Mouse (Mus musculus) heart, embryonic 10.5 days (tissue): ENCODE results near the gene Gnb1. TPM values are rescaled to one million over a fixed set of nuclear protein-coding genes. Genes with fewer than 3 reads are reported as not detected.

Experiments
- DNase-seq: peaks from one replicate; pipeline ENCODE4 v3.0.0-alpha.2; 2017; ENCODE audit warnings: low spot score
- H3K27ac ChIP-seq: fragments of 300-500 bp; sonication (generic); 2 replicates; pipeline ENCODE4 v1.5.1; 2016; ENCODE audit warnings: mild to moderate bottlenecking
- H3K27me3 ChIP-seq: fragments of 300-500 bp; sonication (generic); 2 replicates; pipeline ENCODE4 v1.6.1; 2016; ENCODE audit warnings: mild to moderate bottlenecking; ENCODE audit not compliant: poor library complexity, insufficient read depth, severe bottlenecking
- H3K36me3 ChIP-seq: fragments of 300-500 bp; sonication (generic); 2 replicates; pipeline ENCODE4 v1.6.1; 2016; ENCODE audit warnings: mild to moderate bottlenecking, moderate library complexity
- H3K4me1 ChIP-seq: fragments of 300-500 bp; sonication (generic); 2 replicates; pipeline ENCODE4 v1.6.1; 2016; ENCODE audit warnings: mild to moderate bottlenecking
- H3K4me3 ChIP-seq: fragments of 300-500 bp; sonication (generic); 2 replicates; pipeline ENCODE4 v1.5.1; 2016; ENCODE audit warnings: mild to moderate bottlenecking, moderate library complexity
- H3K9me3 ChIP-seq: fragments of 300-500 bp; sonication (generic); 2 replicates; pipeline ENCODE4 v1.6.1; 2016; ENCODE audit warnings: mild to moderate bottlenecking, moderate library complexity
- WGBS: fragments of 180-500 bp; shearing (Covaris S2); methylation state at CpG from one replicate; pipeline ENCODE4 v1.1.7; 2016; 5-methylcytosine and 5-hydroxymethylcytosine counted together
- polyA plus RNA-seq: library from polyadenylated mRNA; unstranded; fragments of >200 nt; fragmentation: Nextera tagmentation; extraction: Ambion mirVana; gene quantifications from 2 replicates; pipeline ENCODE4 v1.2.1, GENCODE M21; 2016

The Gnb1 gene
- polyA plus RNA-seq, result 416 and 440 TPM in 2 replicates

- peak within 1 kb of the TSS; percentile 100 for H3K27ac ChIP-seq
- peaks cover 58% of the 10 kb centered on the region for H3K4me1 ChIP-seq
- under 1% methylated on average over 53 of the region's 60 CpGs for WGBS
Observed at GRCm38 (mm10) chr4:155490990-155491504, at the start of gene Gnb1. Gnb1 (plus strand) TSS chr4:155491361.

GRCm38 (mm10) chr4:155442808-155443207, 48.4 kb upstream of the Gnb1 start:
- no peak overlapping the region for H3K4me3 ChIP-seq
- no peaks in the 10 kb centered on the region for H3K27me3 ChIP-seq
- WGBS, result 66% methylated on average over 3 of the region's 3 CpGs
- no peaks in the 10 kb centered on the region for H3K9me3 ChIP-seq
- no peaks in the 10 kb centered on the region for H3K36me3 ChIP-seq
- no peak overlapping the region for H3K27ac ChIP-seq
- no peaks in the 10 kb centered on the region for H3K4me1 ChIP-seq
- DNase-seq, result no peak

More at GRCm38 (mm10) chr4:155490990-155491504, at the start of gene Gnb1:
- no peaks in the 10 kb centered on the region for H3K27me3 ChIP-seq
- peak; percentile 91 for DNase-seq
- H3K4me3 ChIP-seq, result peak within 1 kb of the TSS; percentile 100
- H3K36me3 ChIP-seq, result no peaks in the 10 kb centered on the region
- no peaks in the 10 kb centered on the region for H3K9me3 ChIP-seq

- no peaks in the 10 kb centered on the region for H3K36me3 ChIP-seq
- 35% methylated on average over 10 of the region's 10 CpGs for WGBS
- peaks cover 4% of the 10 kb centered on the region for H3K4me1 ChIP-seq
- H3K4me3 ChIP-seq, result no peak overlapping the region
- DNase-seq, result no peak
- no peaks in the 10 kb centered on the region for H3K9me3 ChIP-seq
- no peak overlapping the region for H3K27ac ChIP-seq
- no peaks in the 10 kb centered on the region for H3K27me3 ChIP-seq
Observed at GRCm38 (mm10) chr4:155451597-155451996, 39.6 kb upstream of the Gnb1 start.

- H3K9me3 ChIP-seq, result no peaks in the 10 kb centered on the region
- no peaks in the 10 kb centered on the region for H3K36me3 ChIP-seq
- DNase-seq, result no peak
- H3K4me1 ChIP-seq, result no peaks in the 10 kb centered on the region
- peaks cover 25% of the 10 kb centered on the region for H3K27me3 ChIP-seq
- no peak overlapping the region for H3K27ac ChIP-seq
- 74% methylated on average over 5 of the region's 5 CpGs for WGBS
- no peak overlapping the region for H3K4me3 ChIP-seq
Observed at GRCm38 (mm10) chr4:155458575-155458974, 32.6 kb upstream of the Gnb1 start.

- Histone ChIP-seq H3K27me3 (peaks cover 54% of the 10 kb centered on the region), H3K27ac (no peak overlapping the region), H3K4me3 (no peak overlapping the region), H3K36me3 (no peaks in the 10 kb centered on the region), H3K4me1 (no peaks in the 10 kb centered on the region), H3K9me3 (no peaks in the 10 kb centered on the region)
- 74% methylated on average over 13 of the region's 13 CpGs for WGBS
- DNase-seq, result no peak
Observed at GRCm38 (mm10) chr4:155463050-155463449, 28.1 kb upstream of the Gnb1 start.

- WGBS, result 78% methylated on average over 6 of the region's 6 CpGs
- H3K4me3 ChIP-seq, result no peak overlapping the region
- no peaks in the 10 kb centered on the region for H3K4me1 ChIP-seq
- no peaks in the 10 kb centered on the region for H3K36me3 ChIP-seq
- H3K27ac ChIP-seq, result no peak overlapping the region
- peaks cover 59% of the 10 kb centered on the region for H3K27me3 ChIP-seq
- no peaks in the 10 kb centered on the region for H3K9me3 ChIP-seq
- DNase-seq, result no peak
Observed at GRCm38 (mm10) chr4:155463611-155464010, 27.6 kb upstream of the Gnb1 start.

GRCm38 (mm10) chr4:155464061-155464460, 27.1 kb upstream of the Gnb1 start:
- Histone ChIP-seq H3K27ac (no peak overlapping the region), H3K9me3 (no peaks in the 10 kb centered on the region), H3K4me3 (no peak overlapping the region), H3K27me3 (peaks cover 63% of the 10 kb centered on the region), H3K4me1 (peaks cover 4% of the 10 kb centered on the region), H3K36me3 (no peaks in the 10 kb centered on the region)
- no peak for DNase-seq
- 80% methylated on average over 4 of the region's 4 CpGs for WGBS

- WGBS, result 79% methylated on average over 6 of the region's 6 CpGs
Observed at GRCm38 (mm10) chr4:155465607-155466006, 25.6 kb upstream of the Gnb1 start.

GRCm38 (mm10) chr4:155466080-155466479, 25.1 kb upstream of the Gnb1 start:
- Histone ChIP-seq H3K27me3 (peaks cover 72% of the 10 kb centered on the region), H3K4me1 (peaks cover 11% of the 10 kb centered on the region), H3K27ac (no peak overlapping the region), H3K4me3 (no peak overlapping the region), H3K36me3 (no peaks in the 10 kb centered on the region), H3K9me3 (no peaks in the 10 kb centered on the region)
- 79% methylated on average over 5 of the region's 5 CpGs for WGBS
- DNase-seq, result no peak

More at GRCm38 (mm10) chr4:155465607-155466006, 25.6 kb upstream of the Gnb1 start:
- Histone ChIP-seq H3K9me3 (no peaks in the 10 kb centered on the region), H3K4me3 (no peak overlapping the region), H3K27me3 (peaks cover 72% of the 10 kb centered on the region), H3K4me1 (peaks cover 11% of the 10 kb centered on the region), H3K36me3 (no peaks in the 10 kb centered on the region), H3K27ac (no peak overlapping the region)
- DNase-seq, result no peak

GRCm38 (mm10) chr4:155467237-155468010, 23.7 kb upstream of the Gnb1 start:
- H3K36me3 ChIP-seq, result no peaks in the 10 kb centered on the region
- no peak overlapping the region for H3K27ac ChIP-seq
- DNase-seq, result no peak
- H3K27me3 ChIP-seq, result peaks cover 71% of the 10 kb centered on the region
- WGBS, result 77% methylated on average over 13 of the region's 13 CpGs
- H3K9me3 ChIP-seq, result no peaks in the 10 kb centered on the region
- H3K4me3 ChIP-seq, result no peak overlapping the region
- H3K4me1 ChIP-seq, result peaks cover 11% of the 10 kb centered on the region

- Histone ChIP-seq H3K27ac (no peak within 1 kb of the TSS), H3K4me3 (peak within 1 kb of the TSS; percentile 54), H3K36me3 (no peaks in the 10 kb centered on the region), H3K4me1 (peaks cover 18% of the 10 kb centered on the region), H3K9me3 (no peaks in the 10 kb centered on the region), H3K27me3 (peaks cover 79% of the 10 kb centered on the region)
- DNase-seq, result no peak
- 11% methylated on average over 21 of the region's 21 CpGs for WGBS
Observed at GRCm38 (mm10) chr4:155468952-155469351, 22.2 kb upstream of the Gnb1 start, which contains the start of gene Tmem52. Tmem52 (plus strand) TSS chr4:155469114.

- Histone ChIP-seq H3K4me1 (peaks cover 18% of the 10 kb centered on the region), H3K27me3 (peaks cover 79% of the 10 kb centered on the region), H3K4me3 (no peak overlapping the region; the same call in 1 of the 2 replicates), H3K27ac (no peak overlapping the region), H3K9me3 (no peaks in the 10 kb centered on the region), H3K36me3 (no peaks in the 10 kb centered on the region)
- no peak for DNase-seq
- WGBS, result 70% methylated on average over 18 of the region's 18 CpGs
Observed at GRCm38 (mm10) chr4:155469590-155470262, 21.4 kb upstream of the Gnb1 start.
